Mouse (Mus musculus) liver, embryonic 16.5 days (tissue): ENCODE measurements around the gene Zfp563. TPM values are rescaled to one million over a fixed set of nuclear protein-coding genes. Genes with fewer than 3 reads are reported as not detected.

Source experiments
- ATAC-seq: fragments of 200-750 bp; cut with Nextera tagmentation; 2 replicates; pipeline ENCODE4 v1.8.0; 2017; ENCODE audit warnings: low read depth, mild to moderate bottlenecking, moderate number of reproducible peaks, moderate library complexity
- H3K27ac ChIP-seq: fragments of 300-500 bp; sonication (generic); 2 replicates; pipeline ENCODE4 v1.5.1; 2014; ENCODE audit warnings: mild to moderate bottlenecking, low read length
- H3K27me3 ChIP-seq: fragments of 300-500 bp; sonication (generic); 2 replicates; pipeline ENCODE4 v1.6.1; 2014; ENCODE audit warnings: low read depth, low read length, mixed read lengths; ENCODE audit not compliant: control insufficient read depth, insufficient read depth
- H3K36me3 ChIP-seq: fragments of 300-500 bp; sonication (generic); 2 replicates; pipeline ENCODE4 v1.6.1; 2014; ENCODE audit warnings: mild to moderate bottlenecking; ENCODE audit not compliant: control insufficient read depth, insufficient read depth
- H3K4me1 ChIP-seq: fragments of 300-500 bp; sonication (generic); 2 replicates; pipeline ENCODE4 v1.6.1; 2014; ENCODE audit warnings: low read depth, low read length, mixed read lengths; ENCODE audit not compliant: control insufficient read depth
- H3K4me2 ChIP-seq: fragments of 300-500 bp; sonication (generic); 2 replicates; pipeline ENCODE4 v1.6.1; 2014; ENCODE audit warnings: low read depth, low read length, mixed read lengths
- H3K4me3 ChIP-seq: fragments of 300-500 bp; sonication (generic); 2 replicates; pipeline ENCODE4 v1.5.1; 2014; ENCODE audit warnings: low read depth, mild to moderate bottlenecking, low read length
- H3K9ac ChIP-seq: fragments of 300-500 bp; sonication (generic); 2 replicates; pipeline ENCODE4 v1.6.1; 2014; ENCODE audit warnings: low read depth, low read length
- H3K9me3 ChIP-seq: fragments of 300-500 bp; sonication (generic); replicated peaks from 2 replicates; pipeline ENCODE4 v1.6.1; 2016; ENCODE audit warnings: low read length; ENCODE audit not compliant: control insufficient read depth
- WGBS: fragments of 180-500 bp; shearing (Covaris S2); extraction: QIAGEN DNeasy Blood & Tissue Kit; methylation state at CpG from one replicate; pipeline ENCODE4 v1.1.7; 2014; ENCODE audit not compliant: insufficient replicate concordance; 5-methylcytosine and 5-hydroxymethylcytosine counted together
- polyA plus RNA-seq: library from polyadenylated mRNA; unstranded; fragments of >200 nt; fragmentation: Nextera tagmentation; extraction: Ambion mirVana; gene quantifications from 2 replicates; pipeline ENCODE4 v1.2.1, GENCODE M21; 2015

Zfp563 gene
- polyA plus RNA-seq = 1.1 and 1.4 TPM in 2 replicates

- Histone ChIP-seq H3K36me3 (no peaks in the 10 kb centered on the region), H3K4me2 (peak within 1 kb of the TSS; percentile 62), H3K4me3 (peak within 1 kb of the TSS; percentile 74), H3K9ac (peak within 1 kb of the TSS; percentile 69), H3K4me1 (no peaks in the 10 kb centered on the region; the same call in 1 of the 2 replicates), H3K27ac (peak within 1 kb of the TSS; percentile 82), H3K9me3 (no peaks in the 10 kb centered on the region), H3K27me3 (no peaks in the 10 kb centered on the region)
- WGBS = 4% methylated on average over 34 of the region's 34 CpGs
- peak; percentile 86 for ATAC-seq
These were observed at the start of gene Zfp563 for GRCm38 (mm10) chr17:33089220-33089949. Zfp563 (plus strand) TSS chr17:33089310.

DNA sequence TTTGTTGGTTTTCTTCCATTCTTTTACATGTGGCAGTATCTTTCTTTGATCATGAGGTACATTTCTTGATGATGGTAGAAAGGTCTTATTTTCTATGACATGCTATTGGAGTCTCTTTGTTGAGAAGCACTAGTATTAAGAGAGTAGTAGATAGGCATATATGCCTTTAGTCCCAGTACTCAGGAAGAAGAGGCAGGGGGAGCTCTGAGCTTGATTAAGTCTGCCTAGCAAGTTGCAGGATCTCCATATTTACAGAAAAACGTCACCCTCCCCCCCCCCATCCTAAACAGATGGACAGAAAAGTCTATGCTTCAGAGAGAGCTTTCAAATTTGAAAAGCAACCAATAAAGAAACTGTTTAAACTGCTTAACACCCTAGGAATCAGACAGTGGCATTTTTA, 30.3 kb upstream of the Zfp563 start:
- no peak overlapping the region for H3K4me2 ChIP-seq
- no peak overlapping the region for H3K27ac ChIP-seq
- no peaks in the 10 kb centered on the region for H3K36me3 ChIP-seq
- no peaks in the 10 kb centered on the region for H3K27me3 ChIP-seq
- no peaks in the 10 kb centered on the region for H3K4me1 ChIP-seq
- H3K9ac ChIP-seq = no peak overlapping the region
- no peaks in the 10 kb centered on the region for H3K9me3 ChIP-seq
- 0% methylated on average over 1 of the region's 1 CpGs for WGBS
- H3K4me3 ChIP-seq = no peak overlapping the region
- no peak for ATAC-seq

DNA sequence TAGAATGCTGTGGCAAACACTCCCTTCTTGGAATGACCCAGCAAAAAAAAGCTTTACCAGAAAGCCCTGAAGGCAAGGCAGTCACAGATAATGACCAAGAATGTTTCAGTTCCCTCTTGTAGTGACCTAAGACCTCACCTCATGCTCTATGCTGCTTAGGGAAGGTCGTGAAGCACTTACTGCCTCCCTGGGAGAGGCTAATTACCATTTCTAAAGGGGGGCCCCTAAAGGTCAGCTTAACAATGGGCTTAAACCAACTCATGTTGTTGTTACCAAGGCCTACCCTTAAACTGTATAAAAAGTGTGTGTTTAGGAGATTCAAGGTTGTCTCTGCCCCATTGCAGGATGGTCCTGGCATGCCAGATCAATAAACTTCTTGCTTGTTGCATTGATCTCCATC, 26.1 kb upstream of the Zfp563 start:
- H3K36me3 ChIP-seq = no peaks in the 10 kb centered on the region
- H3K9me3 ChIP-seq = no peaks in the 10 kb centered on the region
- no peak overlapping the region for H3K4me3 ChIP-seq
- H3K9ac ChIP-seq = no peak overlapping the region
- H3K27me3 ChIP-seq = no peaks in the 10 kb centered on the region
- H3K27ac ChIP-seq = no peak overlapping the region
- H3K4me2 ChIP-seq = no peak overlapping the region
- no peak for ATAC-seq
- 0% methylated on average over 1 of the region's 1 CpGs for WGBS
- H3K4me1 ChIP-seq = no peaks in the 10 kb centered on the region

- H3K36me3 ChIP-seq = no peaks in the 10 kb centered on the region
- no peaks in the 10 kb centered on the region for H3K4me1 ChIP-seq
- H3K9ac ChIP-seq = no peak within 1 kb of the TSS
- ATAC-seq = no peak
- no peak within 1 kb of the TSS for H3K27ac ChIP-seq
- H3K9me3 ChIP-seq = no peaks in the 10 kb centered on the region
- H3K4me2 ChIP-seq = no peak within 1 kb of the TSS
- H3K27me3 ChIP-seq = no peaks in the 10 kb centered on the region
- 9% methylated on average over 1 of the region's 1 CpGs for WGBS
- H3K4me3 ChIP-seq = no peak within 1 kb of the TSS
These were observed 21.2 kb upstream of the Zfp563 start, which contains the start of gene 4921501E09Rik for GRCm38 (mm10) chr17:33067958-33068357. 4921501E09Rik (minus strand) TSS chr17:33068058.

DNA sequence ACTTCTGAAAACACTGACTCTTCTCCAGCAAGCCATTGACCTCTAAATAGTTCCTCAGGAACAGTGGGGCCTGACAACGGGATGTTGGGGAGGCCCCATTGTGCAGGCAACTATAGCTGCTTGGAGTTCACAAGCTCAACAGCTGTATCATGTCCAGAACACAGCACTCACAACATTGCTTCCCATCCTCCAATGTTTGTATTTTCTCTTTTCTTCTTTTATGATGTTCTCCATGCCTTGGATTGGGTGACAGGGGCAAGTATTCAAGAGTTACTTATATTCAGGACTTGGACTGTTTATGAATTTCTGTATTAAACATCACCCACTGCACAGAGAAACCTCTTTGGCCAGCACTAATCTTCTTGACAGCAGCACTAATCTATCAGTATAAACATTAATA, 2.5 kb downstream of the Zfp563 start:
- Histone ChIP-seq H3K4me1 (no peaks in the 10 kb centered on the region; the same call in 1 of the 2 replicates), H3K4me2 (no peak overlapping the region), H3K4me3 (no peak overlapping the region), H3K9ac (no peak overlapping the region), H3K27me3 (no peaks in the 10 kb centered on the region), H3K9me3 (no peaks in the 10 kb centered on the region), H3K36me3 (no peaks in the 10 kb centered on the region), H3K27ac (no peak overlapping the region)
- no peak for ATAC-seq
- WGBS = 85% methylated on average over 1 of the region's 1 CpGs

- WGBS = 2% methylated on average over 31 of the region's 31 CpGs
These were observed 3.5 kb downstream of the Zfp563 start for GRCm38 (mm10) chr17:33092391-33093193.

GRCm38 (mm10) chr17:33097396-33097795, 8.3 kb downstream of the Zfp563 start:
- Histone ChIP-seq H3K27me3 (no peaks in the 10 kb centered on the region), H3K4me2 (no peak overlapping the region), H3K9me3 (no peaks in the 10 kb centered on the region), H3K4me3 (no peak overlapping the region), H3K36me3 (no peaks in the 10 kb centered on the region), H3K27ac (no peak overlapping the region), H3K9ac (no peak overlapping the region), H3K4me1 (no peaks in the 10 kb centered on the region; the same call in 1 of the 2 replicates)
- no peak for ATAC-seq
- 73% methylated on average over 2 of the region's 2 CpGs for WGBS

More at GRCm38 (mm10) chr17:33092391-33093193, 3.5 kb downstream of the Zfp563 start:
- H3K9me3 ChIP-seq = no peaks in the 10 kb centered on the region
- H3K9ac ChIP-seq = peak overlapping the region; percentile 76
- peak overlapping the region; percentile 71 for H3K27ac ChIP-seq
- peak overlapping the region; percentile 78 for H3K4me2 ChIP-seq
- H3K4me3 ChIP-seq = peak overlapping the region; percentile 76
- no peaks in the 10 kb centered on the region for H3K36me3 ChIP-seq
- H3K27me3 ChIP-seq = no peaks in the 10 kb centered on the region
- H3K4me1 ChIP-seq = no peaks in the 10 kb centered on the region; the same call in 1 of the 2 replicates
- ATAC-seq = peak; percentile 72

GRCm38 (mm10) chr17:33124546-33124945, 35.4 kb downstream of the Zfp563 start:
- Histone ChIP-seq H3K9me3 (no peaks in the 10 kb centered on the region), H3K4me1 (no peaks in the 10 kb centered on the region), H3K27me3 (no peaks in the 10 kb centered on the region), H3K36me3 (no peaks in the 10 kb centered on the region), H3K27ac (no peak overlapping the region), H3K9ac (no peak overlapping the region), H3K4me3 (no peak overlapping the region), H3K4me2 (no peak overlapping the region)
- ATAC-seq = no peak

- no peaks in the 10 kb centered on the region for H3K9me3 ChIP-seq
- no peak for ATAC-seq
- no peak overlapping the region for H3K4me2 ChIP-seq
- no peaks in the 10 kb centered on the region for H3K4me1 ChIP-seq
- no peaks in the 10 kb centered on the region for H3K36me3 ChIP-seq
- H3K27me3 ChIP-seq = no peaks in the 10 kb centered on the region
- no peak overlapping the region for H3K27ac ChIP-seq
- 43% methylated on average over 2 of the region's 2 CpGs for WGBS
- no peak overlapping the region for H3K9ac ChIP-seq
- H3K4me3 ChIP-seq = no peak overlapping the region
These were observed 37.1 kb downstream of the Zfp563 start for GRCm38 (mm10) chr17:33126257-33126656.
